In the genomic region with DNA sequence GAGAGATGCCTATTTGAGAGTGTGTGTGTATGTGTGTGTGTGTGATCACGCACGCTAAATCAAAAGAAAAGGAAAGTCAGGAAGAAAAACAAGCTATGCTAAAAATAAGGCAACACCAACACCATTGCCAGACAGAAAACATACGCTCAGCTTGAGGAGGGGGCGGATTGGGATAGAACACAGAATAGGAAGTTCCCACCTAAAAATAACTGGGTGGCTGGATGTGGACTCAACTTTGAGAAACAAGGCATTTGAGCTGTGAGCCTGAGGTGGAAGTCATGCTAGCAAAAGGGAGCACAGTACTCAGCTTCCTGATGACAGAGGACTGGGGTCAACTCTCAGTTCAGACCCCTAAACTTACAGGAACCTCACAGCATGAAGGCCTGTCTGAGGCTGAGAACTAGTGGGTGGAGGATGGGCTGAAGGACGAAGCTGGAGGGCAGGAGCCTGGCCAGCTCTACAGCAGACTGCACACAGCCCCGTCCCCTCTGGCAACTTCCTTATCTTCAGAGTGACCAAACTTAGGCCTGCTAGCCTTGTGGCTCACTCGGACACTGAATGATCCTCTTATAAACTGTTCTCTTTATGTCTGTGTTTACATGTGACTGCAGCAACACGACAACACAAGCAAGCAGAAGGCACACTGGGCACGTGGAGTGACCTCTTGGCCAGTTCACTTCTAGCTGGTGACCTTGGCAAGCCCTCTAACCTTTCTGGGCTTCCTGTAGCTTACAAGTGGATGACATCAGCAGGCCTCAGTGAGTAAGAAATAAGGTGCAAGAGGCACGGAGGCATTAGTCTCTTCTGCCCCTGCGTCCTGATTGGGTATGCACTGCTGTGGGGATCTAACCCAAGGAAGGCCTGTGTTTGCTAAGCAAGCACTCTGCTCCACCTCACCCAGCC, we compare ENCODE assay signal across 8 mouse cellular contexts.
DNase-seq lines count a peak whose midpoint lies in the region; ATAC-seq and TF ChIP-seq lines count a peak whose summit lies in the region.

No protein-coding gene starts in this region.

- peak; percentile 61 to 65 for DNase-seq in right cerebral cortex, adult 2 months (ENCODE audit: low spot score in 2 of 2)
- DNase-seq in right cerebral cortex, postnatal 14 days = no peak
- peak; percentile 69 to 71 for DNase-seq in heart, adult 9 months (ENCODE audit: low spot score in 2 of 2)
- no peak for DNase-seq in kidney, postnatal 0 days (ENCODE audit: low spot score)
- DNase-seq in lung, postnatal 14 days = peak; percentile 32
- no peak for DNase-seq in c-Kit-positive CD71-positive TER-119-positive erythroid progenitor cells, embryonic 14.5 days (ENCODE audit: low spot score)
- no peak for DNase-seq in gastrocnemius, postnatal 10 days
- DNase-seq in spleen, postnatal 4 days (ENCODE audit: low spot score in 2 of 2) = no peak

- H3K27ac ChIP-seq in kidney, postnatal 0 days = peak overlapping the region; percentile 75

- H3K27me3 ChIP-seq in kidney, postnatal 0 days (ENCODE audit: insufficient read depth, low read length) = no peaks in the 10 kb centered on the region

- 0 out of 2 replicates have a peak, but pooled peaks cover 2% of the 10 kb centered on the region for H3K36me3 ChIP-seq in kidney, postnatal 0 days (ENCODE audit: insufficient read depth, low read length)

- peaks cover 51% of the 10 kb centered on the region for H3K4me1 ChIP-seq in kidney, postnatal 0 days (replicated peaks; ENCODE audit: insufficient read depth, low read length)

- H3K4me2 ChIP-seq in kidney, postnatal 0 days (ENCODE audit: low read length) = no peak overlapping the region

- H3K4me3 ChIP-seq in kidney, postnatal 0 days (replicated peaks; ENCODE audit: low read depth, low read length) = no peak overlapping the region

- 37% methylated on average over 11 of the region's 11 CpGs for WGBS in kidney, postnatal 0 days

- ATAC-seq in kidney, postnatal 0 days (replicated peaks; ENCODE audit: low FRiP score, low read depth) = peak; percentile 47; the same call in 1 of the 2 replicates

- no peak for TF ChIP-seq CTCF in kidney, postnatal 0 days (IDR thresholded peaks at IDR 0.05; ENCODE audit: low read depth)

- no peak overlapping the region for H3K9ac ChIP-seq in kidney, postnatal 0 days (ENCODE audit: low read depth, low read length)

- H3K9me3 ChIP-seq in kidney, postnatal 0 days (replicated peaks; ENCODE audit: low read length) = no peaks in the 10 kb centered on the region

Comparison
In these comparisons a context has a peak if more than half of its experiments do, and no peak if none do; other contexts are left out.
1. DNase-seq: peak in right cerebral cortex, adult 2 months (2 of 2), heart, adult 9 months (2 of 2) and lung, postnatal 14 days (single experiment); none in right cerebral cortex, postnatal 14 days (single experiment), kidney, postnatal 0 days (single experiment), c-Kit-positive CD71-positive TER-119-positive erythroid progenitor cells, embryonic 14.5 days (single experiment), gastrocnemius, postnatal 10 days (single experiment) and spleen, postnatal 4 days (0 of 2).